Mouse (Mus musculus) kidney, adult 8-10 months (tissue): ENCODE results near the gene Gm29735.

Source experiments
- DNase-seq, 2 experiments: peaks; one replicate each; pipeline ENCODE4 v3.0.0; 2022

The Gm29735 gene

DNA sequence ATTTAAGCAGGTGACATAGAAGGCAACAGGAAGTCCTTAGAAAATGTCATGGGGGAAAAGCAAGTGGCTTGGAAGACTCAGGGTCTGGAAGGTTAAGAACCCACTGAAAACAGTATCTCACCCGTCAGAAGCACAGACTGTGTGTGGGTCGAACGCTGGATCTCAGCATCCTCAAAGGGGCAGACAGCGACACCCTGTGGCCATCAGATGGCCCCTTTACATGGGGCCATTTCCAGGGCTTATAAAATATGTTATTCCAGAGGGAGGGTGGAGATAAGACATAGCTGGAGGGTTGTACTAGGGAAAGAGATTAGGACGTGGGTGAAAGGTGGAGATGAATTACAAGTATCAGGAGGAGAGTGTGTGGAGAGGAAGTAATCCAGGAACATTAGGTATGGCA, 37.3 kb downstream of the Gm29735 start:
- no peak for DNase-seq
